Mouse (Mus musculus) liver, embryonic 14.5 days (tissue): Measurements from ENCODE around the gene Lrrc1. TPM values are rescaled to one million over a fixed set of nuclear protein-coding genes. Genes with fewer than 3 reads are reported as not detected.
A peak's percentile ranks its signal among the peaks of the same experiment; 100 is the strongest.

Source experiments
- ATAC-seq: fragments of 200-750 bp; cut with Nextera tagmentation; 2 replicates; pipeline ENCODE4 v1.8.0; 2017; ENCODE audit warnings: moderate number of reproducible peaks, mild to moderate bottlenecking, moderate library complexity; ENCODE audit not compliant: insufficient read depth
- DNase-seq, 3 experiments: peaks; one replicate each; pipeline ENCODE4 v3.0.0-alpha.2; 2012 to 2013; ENCODE audit warnings: low read depth in 3 of 3, low spot score in 3 of 3
- H3K27ac ChIP-seq: fragments of 300-500 bp; sonication (generic); 2 replicates; pipeline ENCODE4 v1.5.1; 2014; ENCODE audit warnings: moderate library complexity, mild to moderate bottlenecking, control low read depth, inconsistent platforms
- H3K27me3 ChIP-seq: fragments of 300-500 bp; sonication (generic); 2 replicates; pipeline ENCODE4 v1.6.1; 2014; ENCODE audit warnings: mild to moderate bottlenecking, low read length, moderate library complexity; ENCODE audit not compliant: control insufficient read depth, insufficient read depth
- H3K36me3 ChIP-seq: fragments of 300-500 bp; sonication (generic); replicated peaks from 2 replicates; pipeline ENCODE4 v1.6.1; 2014; ENCODE audit warnings: low read depth; ENCODE audit not compliant: control insufficient read depth, insufficient read depth
- H3K4me1 ChIP-seq, 2 experiments: fragments of 200-500 bp in 1 of 2; fragments of 300-500 bp in 1 of 2; sonication (generic) in 1 of 2; replicated peaks; 2 replicates each; pipeline ENCODE4 v1.6.1; 2012 to 2014; ENCODE audit warnings: antibody characterized with exemption in 1 of 2, inconsistent platforms in 1 of 2, low read length in 1 of 2; ENCODE audit not compliant: control insufficient read depth in 2 of 2, insufficient read depth in 2 of 2
- H3K4me2 ChIP-seq: fragments of 300-500 bp; sonication (generic); 2 replicates; pipeline ENCODE4 v1.6.1; 2014; ENCODE audit warnings: low read depth, mild to moderate bottlenecking, control low read depth, moderate library complexity
- H3K4me3 ChIP-seq, 2 experiments: fragments of 200-500 bp in 1 of 2; fragments of 300-500 bp in 1 of 2; sonication (generic) in 1 of 2; 2 replicates each; pipeline ENCODE4 v1.5.1; 2012 to 2014; ENCODE audit warnings: low read depth in 2 of 2, low read length in 2 of 2, mild to moderate bottlenecking in 2 of 2, control low read depth in 1 of 2, inconsistent platforms in 1 of 2, moderate library complexity in 1 of 2; ENCODE audit not compliant: insufficient read depth in 1 of 2
- H3K9ac ChIP-seq: fragments of 300-500 bp; sonication (generic); replicated peaks from 2 replicates; pipeline ENCODE4 v1.6.1; 2014; ENCODE audit warnings: mild to moderate bottlenecking, control low read depth, moderate library complexity
- H3K9me3 ChIP-seq: fragments of 300-500 bp; sonication (generic); 2 replicates; pipeline ENCODE4 v1.6.1; 2016; ENCODE audit warnings: low read length, mixed read lengths; ENCODE audit not compliant: control insufficient read depth
- CTCF ChIP-seq: IDR thresholded peaks from 2 replicates; pipeline ENCODE4 v1.5.1; 2016; ENCODE audit warnings: antibody characterized with exemption, low read depth, control low read depth
- EP300 ChIP-seq: IDR thresholded peaks from 2 replicates; pipeline ENCODE4 v1.6.1; 2016; ENCODE audit warnings: antibody characterized with exemption, low read depth
- WGBS: fragments of 180-500 bp; shearing (Covaris S2); extraction: QIAGEN DNeasy Blood & Tissue Kit; methylation state at CpG from one replicate; pipeline ENCODE4 v1.1.7; 2014; ENCODE audit not compliant: insufficient replicate concordance; 5-methylcytosine and 5-hydroxymethylcytosine counted together
- polyA plus RNA-seq, 2 experiments: library from polyadenylated mRNA; depleted of rRNA in 1 of 2; stranded (reverse) in 1 of 2; unstranded in 1 of 2; fragments of >200 nt; fragmentation: Nextera tagmentation in 1 of 2; extraction: Ambion mirVana in 1 of 2; gene quantifications; 2 replicates each; pipeline versions ENCODE4 v1.2.1 to v1.2.3; 2012 to 2014

The Lrrc1 gene
- polyA plus RNA-seq, 2 experiments = 3.1 to 3.2 TPM

GRCm38 (mm10) chr9:77494307-77494706 lies 50.4 kb downstream of the Lrrc1 start:
- no peaks in the 10 kb centered on the region for H3K9me3 ChIP-seq
- ATAC-seq (peak; percentile 43; the same call in 1 of the 2 replicates), DNase-seq (no peak)
- no peaks in the 10 kb centered on the region for H3K36me3 ChIP-seq
- no peak overlapping the region for H3K4me2 ChIP-seq
- TF ChIP-seq EP300 (no peak), CTCF (no peak)
- no peaks in the 10 kb centered on the region for H3K27me3 ChIP-seq
- peaks cover 0 to 13% of the 10 kb centered on the region in 2 experiments; a peak in 3 of 4 replicates for H3K4me1 ChIP-seq
- no peak overlapping the region for H3K4me3 ChIP-seq
- H3K9ac ChIP-seq = no peak overlapping the region
- H3K27ac ChIP-seq = no peak overlapping the region
- WGBS = 35% methylated on average over 7 of the region's 7 CpGs

GRCm38 (mm10) chr9:77488611-77489010 lies 56.1 kb downstream of the Lrrc1 start:
- no peak for DNase-seq
- Histone ChIP-seq H3K9me3 (no peaks in the 10 kb centered on the region), H3K4me1 (no peaks in the 10 kb centered on the region), H3K27ac (no peak overlapping the region), H3K27me3 (no peaks in the 10 kb centered on the region), H3K4me2 (no peak overlapping the region), H3K4me3 (no peak overlapping the region), H3K36me3 (no peaks in the 10 kb centered on the region), H3K9ac (no peak overlapping the region)
- WGBS = 67% methylated on average over 11 of the region's 11 CpGs
- TF ChIP-seq CTCF (no peak), EP300 (no peak)
- no peak for ATAC-seq

- DNase-seq (no peak), ATAC-seq (no peak)
Measured at GRCm38 (mm10) chr9:77487427-77487826, 57.2 kb downstream of the Lrrc1 start.

GRCm38 (mm10) chr9:77485915-77486314 lies 58.8 kb downstream of the Lrrc1 start:
- Histone ChIP-seq H3K4me1 (0 out of 4 replicates have a peak, but pooled peaks cover 0 to 2% of the 10 kb centered on the region in 2 experiments), H3K27ac (no peak overlapping the region), H3K4me3 (no peak overlapping the region), H3K9ac (no peak overlapping the region), H3K27me3 (no peaks in the 10 kb centered on the region), H3K36me3 (no peaks in the 10 kb centered on the region), H3K4me2 (no peak overlapping the region), H3K9me3 (no peaks in the 10 kb centered on the region)
- 58% methylated on average over 12 of the region's 12 CpGs for whole genome bisulfite sequencing
- no peak for TF ChIP-seq CTCF
- no peak for TF ChIP-seq EP300
- ATAC-seq (no peak), DNase-seq (no peak)

More at GRCm38 (mm10) chr9:77487427-77487826, 57.2 kb downstream of the Lrrc1 start:
- WGBS = 75% methylated on average over 7 of the region's 7 CpGs
- Histone ChIP-seq H3K4me3 (no peak overlapping the region), H3K27me3 (no peaks in the 10 kb centered on the region), H3K4me2 (no peak overlapping the region), H3K4me1 (no peaks in the 10 kb centered on the region), H3K36me3 (no peaks in the 10 kb centered on the region), H3K27ac (no peak overlapping the region), H3K9me3 (no peaks in the 10 kb centered on the region), H3K9ac (no peak overlapping the region)
- no peak for TF ChIP-seq EP300
- TF ChIP-seq CTCF = no peak

DNA sequence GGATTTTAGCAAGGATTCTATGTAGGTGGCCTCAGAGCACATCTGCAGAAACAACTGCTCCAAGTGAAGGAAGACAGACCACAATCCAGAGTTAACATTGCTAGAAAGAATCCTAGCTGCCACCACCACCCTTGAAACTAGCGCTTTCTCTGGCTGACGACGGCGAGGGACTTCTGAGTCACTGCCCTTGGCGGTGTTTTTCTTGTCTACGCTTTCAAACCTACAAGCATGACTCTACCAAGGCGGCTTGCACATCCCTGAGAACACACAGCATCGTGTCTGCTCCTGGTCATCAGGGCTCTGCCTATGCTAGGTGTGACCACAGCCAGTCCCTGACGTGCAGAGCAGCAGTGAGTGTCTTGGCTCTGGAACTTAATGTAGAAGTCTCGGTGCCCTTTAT lies 59.9 kb downstream of the Lrrc1 start:
- TF ChIP-seq EP300 = no peak
- no peak for TF ChIP-seq CTCF
- Histone ChIP-seq H3K9me3 (no peaks in the 10 kb centered on the region), H3K4me3 (no peak overlapping the region), H3K36me3 (no peaks in the 10 kb centered on the region), H3K4me1 (0 out of 4 replicates have a peak, but pooled peaks cover 0 to 2% of the 10 kb centered on the region in 2 experiments), H3K27ac (no peak overlapping the region), H3K27me3 (no peaks in the 10 kb centered on the region), H3K9ac (no peak overlapping the region), H3K4me2 (no peak overlapping the region)
- ATAC-seq = no peak
- no peak for DNase-seq
- 73% methylated on average over 10 of the region's 10 CpGs for WGBS

DNA sequence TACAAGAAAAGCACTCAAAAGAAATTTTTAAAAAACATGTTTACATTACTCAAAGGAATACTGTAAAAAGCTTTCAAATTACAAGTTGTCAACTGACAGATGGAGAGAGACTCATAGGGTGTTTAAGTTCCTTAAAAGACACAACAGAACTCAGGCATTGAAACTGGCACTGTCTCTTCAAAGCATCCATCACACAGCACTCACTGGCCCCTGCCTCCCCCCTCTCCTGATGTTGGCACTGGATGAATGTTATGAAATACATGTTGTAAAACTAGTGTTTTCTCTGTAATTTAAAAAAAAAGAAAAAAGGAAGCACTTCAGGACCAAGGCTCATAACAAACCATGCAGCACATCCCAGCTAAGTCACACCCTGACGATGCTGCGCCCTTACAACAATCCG lies 61.1 kb downstream of the Lrrc1 start:
- Histone ChIP-seq H3K27ac (no peak overlapping the region), H3K4me1 (0 out of 4 replicates have a peak, but pooled peaks cover 0 to 2% of the 10 kb centered on the region in 2 experiments), H3K27me3 (no peaks in the 10 kb centered on the region), H3K9me3 (no peaks in the 10 kb centered on the region), H3K4me3 (no peak overlapping the region), H3K4me2 (no peak overlapping the region), H3K9ac (no peak overlapping the region), H3K36me3 (no peaks in the 10 kb centered on the region)
- no peak for ATAC-seq
- WGBS = 79% methylated on average over 3 of the region's 3 CpGs
- TF ChIP-seq EP300 = no peak
- TF ChIP-seq CTCF = no peak
- DNase-seq = no peak
